ENCODE assay signal across 25 mouse cellular contexts in the genomic region with DNA sequence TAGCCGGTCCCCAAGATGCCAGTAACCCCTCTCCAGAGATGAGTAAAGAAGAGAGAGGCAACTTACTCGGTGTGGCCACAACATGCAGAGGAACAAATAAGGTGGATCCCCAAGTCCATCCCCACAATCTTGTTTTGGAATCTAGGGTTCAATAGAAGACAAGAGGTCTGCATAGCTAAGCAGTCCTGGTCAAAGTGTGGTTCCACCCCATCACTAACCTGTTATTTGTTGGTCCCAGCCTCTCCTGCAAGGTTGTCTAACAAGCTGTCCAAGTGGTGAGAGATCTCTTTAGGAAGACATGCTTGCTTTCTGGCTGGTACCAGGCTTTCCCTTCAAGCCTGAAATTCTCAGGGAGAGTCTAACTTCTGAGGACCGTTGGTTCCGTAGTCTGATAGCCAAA. TPM values are rescaled to one million over a fixed set of nuclear protein-coding genes. Genes with fewer than 3 reads are reported as not detected.
DNase-seq lines count a peak whose midpoint lies in the region; ATAC-seq and TF ChIP-seq lines count a peak whose summit lies in the region.
"Had no signal": no experiment of that assay in that cellular context is flagged by ENCODE, and none has a peak within 500 bp of the region (broad histone marks: within the 10 kb centered on the region; RNA-seq: fewer than 3 reads in every experiment).

No protein-coding gene starts in this region.

- no peak for ATAC-seq in forebrain, postnatal 0 days
- no peak for ATAC-seq in hindbrain, embryonic 11.5 days (ENCODE audit: low FRiP score)
- no peak for ATAC-seq in hindbrain, embryonic 14.5 days (ENCODE audit: low FRiP score)
- no peak for ATAC-seq in midbrain, embryonic 12.5 days (ENCODE audit: low FRiP score, low read depth)
- ATAC-seq in midbrain, embryonic 16.5 days: no peak
- ATAC-seq: activated CD4-positive, CD25-positive, alpha-beta regulatory T cell, adult 4 months; intestine, embryonic 16.5 days had no signal

- no peak for DNase-seq in forebrain, embryonic 10.5 days (ENCODE audit: extremely low spot score, low spot score)
- no peak for DNase-seq in forebrain, postnatal 0 days
- DNase-seq in hindbrain, embryonic 11.5 days (ENCODE audit: low spot score): no peak
- DNase-seq in hindbrain, embryonic 14.5 days (ENCODE audit: low spot score): no peak
- no peak for DNase-seq in limb, embryonic 10.5 days (ENCODE audit: low spot score)
- DNase-seq in urinary bladder, postnatal 25 days (ENCODE audit: low spot score): no peak
- DNase-seq: adrenal gland, adult 2 months; adrenal gland, postnatal 36 days; heart, postnatal 14 days; kidney, adult 8-10 months; liver; lung, adult 2 months; right cerebral cortex, postnatal 25 days had no signal

- peaks cover 40% of the 10 kb centered on the region for H3K4me1 ChIP-seq in forebrain, embryonic 10.5 days
- H3K4me1 ChIP-seq in forebrain, postnatal 0 days (ENCODE audit: insufficient read depth): peaks cover 8% of the 10 kb centered on the region; the same call in 1 of the 2 replicates
- peaks cover 11% of the 10 kb centered on the region for H3K4me1 ChIP-seq in hindbrain, embryonic 11.5 days (replicated peaks; ENCODE audit: control insufficient read depth, insufficient read depth, low read length)
- H3K4me1 ChIP-seq in hindbrain, embryonic 14.5 days (replicated peaks; ENCODE audit: control insufficient read depth, insufficient read depth, low read length): 0 out of 2 replicates have a peak, but pooled peaks cover 7% of the 10 kb centered on the region
- H3K4me1 ChIP-seq in midbrain, embryonic 12.5 days: peaks cover 13% of the 10 kb centered on the region
- no peaks in the 10 kb centered on the region; the same call in 1 of the 2 replicates for H3K4me1 ChIP-seq in midbrain, embryonic 16.5 days (ENCODE audit: control insufficient read depth, insufficient read depth, low read length)
- peaks cover 10% of the 10 kb centered on the region for H3K4me1 ChIP-seq in limb, embryonic 10.5 days
- H3K4me1 ChIP-seq: megakaryocyte, embryonic 14.5 days had no signal

- H3K4me3 ChIP-seq in forebrain, embryonic 10.5 days: peak overlapping the region; percentile 39; the same call in 1 of the 2 replicates
- H3K4me3 ChIP-seq in forebrain, postnatal 0 days (ENCODE audit: low read depth, low read length): no peak overlapping the region
- H3K4me3 ChIP-seq in hindbrain, embryonic 11.5 days (ENCODE audit: low read depth, low read length): no peak overlapping the region
- no peak overlapping the region for H3K4me3 ChIP-seq in hindbrain, embryonic 14.5 days (replicated peaks; ENCODE audit: low read length)
- H3K4me3 ChIP-seq in midbrain, embryonic 12.5 days: no peak overlapping the region
- no peak overlapping the region for H3K4me3 ChIP-seq in midbrain, embryonic 16.5 days (ENCODE audit: low read depth, low read length)
- no peak overlapping the region for H3K4me3 ChIP-seq in limb, embryonic 10.5 days
- H3K4me3 ChIP-seq: hindbrain, embryonic 15.5 days; megakaryocyte, embryonic 14.5 days; neural tube, embryonic 15.5 days; stomach, embryonic 15.5 days had no signal

- H3K9me3 ChIP-seq in forebrain, embryonic 10.5 days: no peaks in the 10 kb centered on the region
- H3K9me3 ChIP-seq in forebrain, postnatal 0 days (ENCODE audit: low read length): no peaks in the 10 kb centered on the region
- no peaks in the 10 kb centered on the region for H3K9me3 ChIP-seq in hindbrain, embryonic 11.5 days (ENCODE audit: control insufficient read depth, low read length)
- H3K9me3 ChIP-seq in hindbrain, embryonic 14.5 days (ENCODE audit: control insufficient read depth, low read length): no peaks in the 10 kb centered on the region
- H3K9me3 ChIP-seq in midbrain, embryonic 12.5 days: no peaks in the 10 kb centered on the region
- H3K9me3 ChIP-seq in midbrain, embryonic 16.5 days (replicated peaks; ENCODE audit: control insufficient read depth, low read length, poor library complexity, severe bottlenecking): no peaks in the 10 kb centered on the region
- H3K9me3 ChIP-seq in limb, embryonic 10.5 days (replicated peaks): no peaks in the 10 kb centered on the region
- H3K9me3 ChIP-seq: hindbrain, embryonic 15.5 days; neural tube, embryonic 15.5 days; stomach, embryonic 15.5 days had no signal

- WGBS in forebrain, embryonic 10.5 days: 66% methylated on average over 4 of the region's 4 CpGs
- WGBS in forebrain, postnatal 0 days: 73% methylated on average over 4 of the region's 4 CpGs
- 79% methylated on average over 4 of the region's 4 CpGs for WGBS in hindbrain, embryonic 11.5 days
- 73% methylated on average over 4 of the region's 4 CpGs for WGBS in hindbrain, embryonic 14.5 days
- 79% methylated on average over 4 of the region's 4 CpGs for WGBS in midbrain, embryonic 12.5 days
- 70% methylated on average over 4 of the region's 4 CpGs for WGBS in midbrain, embryonic 16.5 days
- 97% methylated on average over 4 of the region's 4 CpGs for WGBS in limb, embryonic 10.5 days

- no peaks in the 10 kb centered on the region for H3K36me3 ChIP-seq in forebrain, embryonic 10.5 days (replicated peaks)
- H3K36me3 ChIP-seq in forebrain, postnatal 0 days (ENCODE audit: insufficient read depth): no peaks in the 10 kb centered on the region
- no peaks in the 10 kb centered on the region for H3K36me3 ChIP-seq in hindbrain, embryonic 11.5 days (ENCODE audit: control insufficient read depth, insufficient read depth, low read length)
- no peaks in the 10 kb centered on the region for H3K36me3 ChIP-seq in hindbrain, embryonic 14.5 days (replicated peaks; ENCODE audit: control insufficient read depth, insufficient read depth)
- H3K36me3 ChIP-seq in midbrain, embryonic 12.5 days: no peaks in the 10 kb centered on the region
- H3K36me3 ChIP-seq in midbrain, embryonic 16.5 days (ENCODE audit: control insufficient read depth, insufficient read depth, low read length): no peaks in the 10 kb centered on the region
- no peaks in the 10 kb centered on the region for H3K36me3 ChIP-seq in limb, embryonic 10.5 days
- H3K36me3 ChIP-seq: hindbrain, embryonic 15.5 days; neural tube, embryonic 15.5 days; stomach, embryonic 15.5 days had no signal

- H3K27me3 ChIP-seq in forebrain, embryonic 10.5 days (ENCODE audit: poor library complexity, severe bottlenecking): no peaks in the 10 kb centered on the region
- H3K27me3 ChIP-seq in forebrain, postnatal 0 days (ENCODE audit: insufficient read depth, low read length): no peaks in the 10 kb centered on the region
- no peaks in the 10 kb centered on the region for H3K27me3 ChIP-seq in hindbrain, embryonic 11.5 days (ENCODE audit: control insufficient read depth, insufficient read depth, low read length)
- H3K27me3 ChIP-seq in hindbrain, embryonic 14.5 days (ENCODE audit: control insufficient read depth, insufficient read depth, low read length): no peaks in the 10 kb centered on the region
- 0 out of 2 replicates have a peak, but pooled peaks cover 2% of the 10 kb centered on the region for H3K27me3 ChIP-seq in midbrain, embryonic 12.5 days
- no peaks in the 10 kb centered on the region for H3K27me3 ChIP-seq in midbrain, embryonic 16.5 days (ENCODE audit: control insufficient read depth, insufficient read depth, low read depth, low read length)
- no peaks in the 10 kb centered on the region for H3K27me3 ChIP-seq in limb, embryonic 10.5 days (ENCODE audit: low read depth, poor library complexity, severe bottlenecking)
- H3K27me3 ChIP-seq: CH12.LX; hindbrain, embryonic 15.5 days; megakaryocyte, embryonic 14.5 days; neural tube, embryonic 15.5 days; stomach, embryonic 15.5 days had no signal

- H3K27ac ChIP-seq in forebrain, embryonic 10.5 days: peak overlapping the region; percentile 89
- H3K27ac ChIP-seq in forebrain, postnatal 0 days (ENCODE audit: low read depth, low read length): no peak overlapping the region
- H3K27ac ChIP-seq in hindbrain, embryonic 11.5 days (ENCODE audit: low read depth, low read length): peak overlapping the region; percentile 65
- H3K27ac ChIP-seq in hindbrain, embryonic 14.5 days: no peak overlapping the region
- H3K27ac ChIP-seq in midbrain, embryonic 12.5 days (replicated peaks): peak overlapping the region; percentile 73
- no peak overlapping the region for H3K27ac ChIP-seq in midbrain, embryonic 16.5 days (ENCODE audit: low read length)
- H3K27ac ChIP-seq in limb, embryonic 10.5 days: peak overlapping the region; percentile 75
- H3K27ac ChIP-seq: kidney, postnatal 0 days; liver, embryonic 14.5 days; neural tube, embryonic 15.5 days; stomach, embryonic 15.5 days had no signal

- no peak overlapping the region for H3K4me2 ChIP-seq in forebrain, postnatal 0 days (ENCODE audit: low read depth)
- H3K4me2 ChIP-seq in hindbrain, embryonic 11.5 days (replicated peaks; ENCODE audit: low read depth, low read length): no peak overlapping the region
- H3K4me2 ChIP-seq in hindbrain, embryonic 14.5 days (replicated peaks): no peak overlapping the region
- H3K4me2 ChIP-seq in midbrain, embryonic 12.5 days (replicated peaks): no peak overlapping the region
- no peak overlapping the region for H3K4me2 ChIP-seq in midbrain, embryonic 16.5 days (ENCODE audit: low read length)
- H3K4me2 ChIP-seq: neural tube, embryonic 15.5 days; stomach, embryonic 15.5 days had no signal

- no peak overlapping the region for H3K9ac ChIP-seq in forebrain, postnatal 0 days
- H3K9ac ChIP-seq in hindbrain, embryonic 11.5 days (ENCODE audit: low read depth, low read length): no peak overlapping the region; the same call in 1 of the 2 replicates
- no peak overlapping the region for H3K9ac ChIP-seq in hindbrain, embryonic 14.5 days
- H3K9ac ChIP-seq in midbrain, embryonic 12.5 days (replicated peaks): no peak overlapping the region
- H3K9ac ChIP-seq in midbrain, embryonic 16.5 days (ENCODE audit: low read depth, low read length): no peak overlapping the region
- H3K9ac ChIP-seq: hindbrain, embryonic 15.5 days; liver, embryonic 14.5 days; neural tube, embryonic 15.5 days; stomach, embryonic 15.5 days had no signal

- no peak for TF ChIP-seq CTCF in forebrain, postnatal 0 days (IDR thresholded peaks at IDR 0.05; ENCODE audit: low read depth)

RNA-seq across cellular contexts. Expression of a gene that starts 59.0 kb away (rescaled TPM):
- polyA plus RNA-seq in forebrain, embryonic 10.5 days (2016; fragmentation: Nextera tagmentation; extraction: Ambion mirVana): 0.49 and 0.56 TPM in 2 replicates
- 2.1 and 3.1 TPM in 2 replicates for total RNA-seq in forebrain, postnatal 0 days (2014; rRNA removed)
- 5.3 and 6.5 TPM in 2 replicates for polyA plus RNA-seq in forebrain, postnatal 0 days (2015; fragmentation: Nextera tagmentation; extraction: Ambion mirVana)
- 0.39 and 0.43 TPM in 2 replicates for polyA plus RNA-seq in hindbrain, embryonic 11.5 days (2014; fragmentation: Nextera tagmentation; extraction: Ambion mirVana)
- polyA plus RNA-seq in hindbrain, embryonic 14.5 days (2014; fragmentation: Nextera tagmentation; extraction: Ambion mirVana): 3.0 and 3.3 TPM in 2 replicates
- 0.75 and 0.77 TPM in 2 replicates for polyA plus RNA-seq in midbrain, embryonic 12.5 days (2016; fragmentation: Nextera tagmentation; extraction: Ambion mirVana)
- 3.2 and 3.9 TPM in 2 replicates for polyA plus RNA-seq in midbrain, embryonic 16.5 days (2015; fragmentation: Nextera tagmentation; extraction: Ambion mirVana)
- 0.75 and 2.0 TPM in 2 replicates for polyA plus RNA-seq in limb, embryonic 10.5 days (2016; fragmentation: Nextera tagmentation; extraction: Ambion mirVana)
- total RNA-seq: common myeloid progenitor, adult 5-6 weeks had no signal

Comparison
In these comparisons a context has a peak if more than half of its experiments do, and no peak if none do; other contexts are left out.
1. H3K27ac ChIP-seq: peak in forebrain, embryonic 10.5 days (single experiment), hindbrain, embryonic 11.5 days (single experiment), midbrain, embryonic 12.5 days (single experiment) and limb, embryonic 10.5 days (single experiment); none in forebrain, postnatal 0 days (single experiment), hindbrain, embryonic 14.5 days (single experiment) and midbrain, embryonic 16.5 days (single experiment).